Mouse (Mus musculus) adrenal gland, adult 8-10 months (tissue): ENCODE results near the gene Arhgap17. TPM values are rescaled to one million over a fixed set of nuclear protein-coding genes. Genes with fewer than 3 reads are reported as not detected.

Source experiments
- DNase-seq: peaks from one replicate; pipeline ENCODE4 v3.0.0; 2022
- total RNA-seq, 4 experiments: library from RNA; stranded (reverse); gene quantifications; 2 replicates each; pipeline ENCODE4 v1.2.4; 2022

Gene Arhgap17
- total RNA-seq, 4 experiments from 2014 or later, result 59.5 to 99.1 (median 71.7) TPM

- DNase-seq, result no peak
Measured at GRCm38 (mm10) chr7:123283826-123284225, 85.9 kb downstream of the Arhgap17 start.

- no peak for DNase-seq
Measured at GRCm38 (mm10) chr7:123279797-123280196, 89.9 kb downstream of the Arhgap17 start.

GRCm38 (mm10) chr7:123276568-123276967, 93.1 kb downstream of the Arhgap17 start:
- DNase-seq, result no peak

GRCm38 (mm10) chr7:123273056-123273455, 96.7 kb downstream of the Arhgap17 start:
- DNase-seq, result no peak

GRCm38 (mm10) chr7:123258103-123258502, 111.6 kb downstream of the Arhgap17 start:
- no peak for DNase-seq

- no peak for DNase-seq
Measured at GRCm38 (mm10) chr7:123254196-123254970, 115.3 kb downstream of the Arhgap17 start.

GRCm38 (mm10) chr7:123253396-123253795, 116.3 kb downstream of the Arhgap17 start:
- DNase-seq, result no peak

GRCm38 (mm10) chr7:123251343-123251742, 118.4 kb downstream of the Arhgap17 start:
- no peak for DNase-seq

- no peak for DNase-seq
Measured at GRCm38 (mm10) chr7:123248166-123248565, 121.5 kb downstream of the Arhgap17 start.

- DNase-seq, result no peak
Measured at GRCm38 (mm10) chr7:123246504-123247084, 123.1 kb downstream of the Arhgap17 start.

GRCm38 (mm10) chr7:123244833-123245232, 124.9 kb downstream of the Arhgap17 start:
- DNase-seq, result no peak

- DNase-seq, result no peak
Measured at GRCm38 (mm10) chr7:123242241-123242640, 127.5 kb downstream of the Arhgap17 start.

GRCm38 (mm10) chr7:123240064-123240463, 129.7 kb downstream of the Arhgap17 start:
- DNase-seq, result no peak

GRCm38 (mm10) chr7:123238621-123239020, 131.1 kb downstream of the Arhgap17 start:
- no peak for DNase-seq

- DNase-seq, result no peak
Measured at GRCm38 (mm10) chr7:123235449-123235848, 134.3 kb downstream of the Arhgap17 start.

Other genes with a start within 250 kb of the Arhgap17 start
- 100 to 1,000 TPM in 1 of 4 experiments, 10 to 100 TPM in 3; 43.4 to 113 (median 59.0) TPM for gene Tnrc6a, start 246.0 kb downstream of the Arhgap17 start, total RNA-seq
- gene Slc5a11, start 155.1 kb downstream of the Arhgap17 start, total RNA-seq, result under 1 TPM in 1 of 4 experiments, not detected in 3; 0.13 TPM
- gene Lcmt1, start 131 bp downstream of the Arhgap17 start, total RNA-seq, result 10 to 100 TPM; 31.2 to 42.3 (median 35.5) TPM
- not detected for gene Aqp8, start 92.4 kb upstream of the Arhgap17 start, total RNA-seq
- 1 to 10 TPM; 1.7 to 5.7 (median 4.1) TPM for gene Zkscan2, start 130.5 kb upstream of the Arhgap17 start, total RNA-seq